Mouse (Mus musculus) stomach, embryonic 14.5 days (tissue): ENCODE measurements around the gene 1700010B08Rik. TPM values are rescaled to one million over a fixed set of nuclear protein-coding genes. Genes with fewer than 3 reads are reported as not detected.

Source experiments
- ATAC-seq: fragments of 200-750 bp; cut with Nextera tagmentation; 2 replicates; pipeline ENCODE4 v1.8.0; 2017; ENCODE audit warnings: low read depth, moderate TSS enrichment; ENCODE audit not compliant: insufficient number of reproducible peaks, insufficient read depth, low FRiP score
- H3K27ac ChIP-seq: fragments of 300-500 bp; sonication (generic); 2 replicates; pipeline ENCODE4 v1.5.1; 2014; ENCODE audit warnings: mild to moderate bottlenecking, low read length, moderate library complexity, mixed read lengths
- H3K27me3 ChIP-seq: fragments of 300-500 bp; sonication (generic); 2 replicates; pipeline ENCODE4 v1.6.1; 2014; ENCODE audit warnings: low read length, control low read depth, mixed read lengths; ENCODE audit not compliant: control insufficient read depth, insufficient read depth
- H3K36me3 ChIP-seq: fragments of 300-500 bp; sonication (generic); 2 replicates; pipeline ENCODE4 v1.6.1; 2014; ENCODE audit warnings: mild to moderate bottlenecking, control low read depth, low read length, moderate library complexity, mixed read lengths; ENCODE audit not compliant: control insufficient read depth, insufficient read depth
- H3K4me1 ChIP-seq: fragments of 300-500 bp; sonication (generic); 2 replicates; pipeline ENCODE4 v1.6.1; 2014; ENCODE audit warnings: low read length, control low read depth, mixed read lengths; ENCODE audit not compliant: control insufficient read depth, insufficient read depth
- H3K4me2 ChIP-seq: fragments of 300-500 bp; sonication (generic); replicated peaks from 2 replicates; pipeline ENCODE4 v1.6.1; 2014; ENCODE audit warnings: low read depth, low read length, control low read depth
- H3K4me3 ChIP-seq: fragments of 300-500 bp; sonication (generic); 2 replicates; pipeline ENCODE4 v1.5.1; 2014; ENCODE audit warnings: low read depth, low read length, control low read depth
- H3K9ac ChIP-seq: fragments of 300-500 bp; sonication (generic); replicated peaks from 2 replicates; pipeline ENCODE4 v1.6.1; 2014; ENCODE audit warnings: low read depth, mild to moderate bottlenecking, control low read depth, low read length, moderate library complexity, mixed read lengths
- H3K9me3 ChIP-seq: fragments of 300-500 bp; sonication (generic); 2 replicates; pipeline ENCODE4 v1.6.1; 2016; ENCODE audit warnings: low read depth, low read length, control low read depth; ENCODE audit not compliant: control insufficient read depth
- WGBS: fragments of 180-500 bp; shearing (Covaris S2); extraction: QIAGEN DNeasy Blood & Tissue Kit; methylation state at CpG from one replicate; pipeline ENCODE4 v1.1.7; 2014; 5-methylcytosine and 5-hydroxymethylcytosine counted together
- polyA plus RNA-seq: library from polyadenylated mRNA; unstranded; fragments of >200 nt; fragmentation: Nextera tagmentation; extraction: Ambion mirVana; gene quantifications from 2 replicates; pipeline ENCODE4 v1.2.1, GENCODE M21; 2014

1700010B08Rik gene
- polyA plus RNA-seq, 1 experiment from 2014 or later, result not detected

GRCm38 (mm10) chr2:173687363-173687762, 31.9 kb upstream of the 1700010B08Rik start:
- H3K36me3 ChIP-seq, result peaks cover 26% of the 10 kb centered on the region
- H3K4me3 ChIP-seq, result no peak overlapping the region
- H3K4me2 ChIP-seq, result no peak overlapping the region
- H3K9me3 ChIP-seq, result no peaks in the 10 kb centered on the region
- H3K27me3 ChIP-seq, result no peaks in the 10 kb centered on the region
- no peak overlapping the region for H3K27ac ChIP-seq
- no peak overlapping the region for H3K9ac ChIP-seq
- H3K4me1 ChIP-seq, result 0 out of 2 replicates have a peak, but pooled peaks cover 2% of the 10 kb centered on the region
- WGBS, result 79% methylated on average over 5 of the region's 5 CpGs
- no peak for ATAC-seq

DNA sequence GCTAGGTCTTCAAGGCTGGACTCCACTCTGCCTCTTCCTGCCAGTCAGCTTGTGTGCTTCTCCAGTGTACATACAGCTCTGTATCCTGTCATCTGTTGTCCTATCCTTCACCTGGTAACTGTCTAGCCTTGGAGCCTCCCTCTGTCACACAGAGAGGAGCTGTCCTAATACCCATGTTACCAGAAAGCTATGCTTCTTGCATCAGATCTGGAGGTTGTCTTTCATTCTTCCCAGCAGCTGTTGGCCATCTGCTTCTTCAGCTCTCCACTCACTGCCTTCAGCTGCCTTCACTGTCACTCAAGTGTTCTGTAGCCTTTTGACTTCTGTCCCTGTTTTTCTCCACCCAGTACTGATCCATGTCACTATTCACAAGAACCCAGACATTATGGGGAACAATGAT, 29.4 kb upstream of the 1700010B08Rik start:
- H3K9ac ChIP-seq, result no peak overlapping the region
- peaks cover 20% of the 10 kb centered on the region for H3K36me3 ChIP-seq
- no peak overlapping the region for H3K4me3 ChIP-seq
- no peaks in the 10 kb centered on the region for H3K27me3 ChIP-seq
- ATAC-seq, result no peak
- H3K4me1 ChIP-seq, result 0 out of 2 replicates have a peak, but pooled peaks cover 2% of the 10 kb centered on the region
- no peak overlapping the region for H3K4me2 ChIP-seq
- H3K9me3 ChIP-seq, result no peaks in the 10 kb centered on the region
- H3K27ac ChIP-seq, result no peak overlapping the region

DNA sequence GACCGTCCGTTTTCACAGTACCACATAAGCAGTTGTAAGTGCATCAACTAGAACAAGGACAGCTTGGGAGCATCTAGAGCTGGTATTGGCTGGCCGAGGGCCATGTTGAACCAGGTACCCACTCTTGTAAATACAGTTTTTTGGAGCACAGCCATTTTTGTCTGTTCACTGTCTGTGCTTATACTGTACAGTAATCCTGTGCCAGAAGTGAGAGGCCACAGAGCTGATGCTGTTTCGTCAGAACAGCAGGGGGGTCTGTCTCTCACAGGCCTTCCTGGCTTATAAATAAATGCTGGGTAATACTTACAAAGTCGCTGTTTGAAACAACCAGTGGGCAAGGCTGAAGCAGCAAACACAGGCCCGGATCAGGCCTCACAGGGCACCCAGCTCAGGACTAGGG, 27.5 kb upstream of the 1700010B08Rik start:
- Histone ChIP-seq H3K27ac (no peak overlapping the region), H3K27me3 (no peaks in the 10 kb centered on the region), H3K36me3 (peaks cover 34% of the 10 kb centered on the region), H3K4me3 (no peak overlapping the region), H3K9ac (no peak overlapping the region), H3K4me2 (no peak overlapping the region), H3K9me3 (no peaks in the 10 kb centered on the region), H3K4me1 (no peaks in the 10 kb centered on the region)
- no peak; the same call in 1 of the 2 replicates for ATAC-seq
- WGBS, result 75% methylated on average over 6 of the region's 6 CpGs

DNA sequence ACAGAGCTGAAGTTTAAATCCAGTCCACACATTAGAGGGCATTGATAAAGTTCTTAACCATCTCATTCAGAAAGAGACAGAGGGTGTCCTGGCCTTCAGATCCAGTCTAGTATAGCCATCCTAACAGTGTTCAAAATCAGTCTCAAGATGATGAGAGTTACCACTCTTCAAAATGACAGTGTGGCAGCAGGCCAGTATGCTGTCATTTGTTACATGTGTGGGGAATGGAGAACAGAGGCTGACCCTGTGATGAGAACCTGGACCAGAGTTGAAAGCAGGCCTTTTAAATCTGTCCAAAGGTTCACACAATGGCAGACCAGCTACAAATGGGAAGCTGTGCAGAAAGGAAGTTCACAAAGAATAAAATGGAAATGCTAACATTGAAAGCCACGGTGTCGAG, 26.5 kb upstream of the 1700010B08Rik start:
- Histone ChIP-seq H3K9me3 (no peaks in the 10 kb centered on the region), H3K4me1 (no peaks in the 10 kb centered on the region), H3K36me3 (peaks cover 43% of the 10 kb centered on the region), H3K4me2 (no peak overlapping the region), H3K4me3 (no peak overlapping the region), H3K27me3 (no peaks in the 10 kb centered on the region), H3K9ac (no peak overlapping the region), H3K27ac (no peak overlapping the region)
- 90% methylated on average over 2 of the region's 2 CpGs for WGBS
- ATAC-seq, result no peak

DNA sequence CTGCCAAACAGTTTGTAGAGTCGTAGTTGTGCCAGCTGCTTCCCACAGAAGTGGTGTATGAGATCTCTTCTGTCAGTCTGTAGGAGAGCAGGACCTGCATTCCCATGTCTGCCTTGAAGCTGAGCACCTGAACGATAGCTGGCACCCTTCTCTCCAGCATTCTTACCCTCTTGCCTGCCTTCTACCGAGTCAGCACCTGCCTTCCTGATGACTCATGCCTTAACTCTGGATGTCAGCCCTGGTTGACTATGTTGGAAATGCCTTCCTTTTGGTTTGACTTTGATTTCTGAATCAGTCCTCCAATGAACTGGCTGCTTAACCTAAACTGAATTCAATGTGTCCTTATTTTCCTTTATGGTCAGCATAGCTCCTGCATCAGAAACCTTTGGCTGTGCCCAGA, 20.4 kb upstream of the 1700010B08Rik start:
- WGBS, result 81% methylated on average over 3 of the region's 3 CpGs
- H3K4me3 ChIP-seq, result no peak overlapping the region
- H3K9ac ChIP-seq, result no peak overlapping the region
- no peaks in the 10 kb centered on the region for H3K27me3 ChIP-seq
- no peak overlapping the region for H3K4me2 ChIP-seq
- H3K9me3 ChIP-seq, result no peaks in the 10 kb centered on the region
- ATAC-seq, result no peak
- H3K4me1 ChIP-seq, result peaks cover 9% of the 10 kb centered on the region
- peaks cover 54% of the 10 kb centered on the region for H3K36me3 ChIP-seq
- no peak overlapping the region for H3K27ac ChIP-seq

DNA sequence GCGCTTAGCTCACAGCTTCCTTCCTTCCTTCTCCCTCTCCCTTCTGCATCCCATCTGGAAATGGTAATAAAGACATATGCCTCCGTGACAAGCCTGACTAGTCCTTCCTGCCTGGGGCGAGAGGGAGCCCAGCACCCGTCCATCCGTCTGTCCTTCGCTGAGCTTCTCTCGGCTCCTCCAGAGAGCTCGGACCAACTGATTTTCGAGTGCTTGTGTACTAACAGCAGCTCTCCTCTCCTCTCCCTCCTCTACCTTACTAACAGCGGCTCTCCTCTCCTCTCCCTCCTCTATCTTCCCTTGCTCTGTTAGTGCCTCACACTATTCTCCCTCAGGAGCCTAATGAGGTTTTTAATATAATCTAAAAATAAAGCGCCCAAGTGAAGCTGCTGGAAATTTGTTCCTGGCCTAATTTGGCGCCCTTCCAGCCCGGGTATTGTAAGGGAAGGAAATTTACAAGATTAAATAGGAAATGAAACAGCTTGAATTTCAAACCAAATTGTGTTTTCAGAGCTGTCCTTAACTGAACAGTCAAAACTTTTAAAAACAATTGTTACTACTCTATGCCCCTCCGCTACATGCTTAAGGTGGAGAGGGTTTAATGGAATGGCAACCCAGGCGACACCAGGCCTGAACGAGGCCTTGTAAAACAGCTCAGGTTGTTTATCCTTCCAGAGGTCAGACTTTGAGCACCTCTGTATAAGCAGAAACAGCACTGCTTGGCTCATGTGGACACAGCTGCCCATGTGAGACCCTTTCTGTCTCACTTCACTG, 16.9 kb upstream of the 1700010B08Rik start:
- no peak for ATAC-seq
- Histone ChIP-seq H3K27me3 (no peaks in the 10 kb centered on the region), H3K9ac (no peak overlapping the region), H3K4me1 (peaks cover 9% of the 10 kb centered on the region), H3K9me3 (no peaks in the 10 kb centered on the region), H3K27ac (peak overlapping the region; percentile 68; the same call in 1 of the 2 replicates), H3K36me3 (peaks cover 35% of the 10 kb centered on the region), H3K4me3 (no peak overlapping the region), H3K4me2 (no peak overlapping the region)
- 55% methylated on average over 16 of the region's 16 CpGs for WGBS

DNA sequence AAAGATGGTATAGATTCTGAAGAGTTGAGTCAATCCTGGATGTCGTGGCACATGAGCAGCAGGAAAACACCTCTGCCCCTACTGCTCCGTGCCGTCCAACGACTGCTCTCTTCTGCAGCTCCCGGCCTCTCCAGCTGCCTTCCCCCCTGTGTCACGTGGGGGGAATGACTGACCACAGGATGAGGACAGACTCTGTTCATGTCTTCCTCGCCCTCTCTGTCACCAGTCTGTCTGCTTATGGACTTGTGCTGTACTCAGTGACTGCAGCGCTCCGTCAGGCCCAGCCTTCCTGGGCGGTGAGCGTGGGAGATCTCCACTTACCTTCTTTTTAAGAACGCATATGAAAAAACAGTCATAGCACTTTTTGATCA, 16.4 kb upstream of the 1700010B08Rik start:
- Histone ChIP-seq H3K36me3 (peaks cover 29% of the 10 kb centered on the region), H3K27ac (peak overlapping the region; percentile 33; the same call in 1 of the 2 replicates)

GRCm38 (mm10) chr2:173705827-173706551, 13.2 kb upstream of the 1700010B08Rik start:
- no peak for ATAC-seq
- Histone ChIP-seq H3K4me2 (no peak overlapping the region), H3K27ac (no peak overlapping the region), H3K4me1 (peaks cover 9% of the 10 kb centered on the region), H3K4me3 (no peak overlapping the region), H3K27me3 (no peaks in the 10 kb centered on the region), H3K9me3 (no peaks in the 10 kb centered on the region), H3K9ac (no peak overlapping the region), H3K36me3 (peaks cover 10% of the 10 kb centered on the region)
- WGBS, result 80% methylated on average over 15 of the region's 15 CpGs

More for the DNA sequence above, 16.4 kb upstream of the 1700010B08Rik start:
- Histone ChIP-seq H3K9ac (no peak overlapping the region), H3K4me3 (no peak overlapping the region), H3K4me2 (no peak overlapping the region), H3K9me3 (no peaks in the 10 kb centered on the region), H3K27me3 (no peaks in the 10 kb centered on the region), H3K4me1 (peaks cover 9% of the 10 kb centered on the region)
- ATAC-seq, result no peak
- 84% methylated on average over 12 of the region's 12 CpGs for WGBS
